Mouse (Mus musculus) ES-Bruce4 (cell line): ENCODE results near the gene Mrpl40.

ENCODE experiments used
- CTCF ChIP-seq: IDR thresholded peaks from one replicate; pipeline ENCODE4 v1.8.1; 2011; ENCODE audit warnings: low read depth, low read length
- EP300 ChIP-seq: IDR thresholded peaks from 2 replicates; pipeline ENCODE4 v1.6.1; 2011; ENCODE audit warnings: low read depth, low read length; ENCODE audit not compliant: insufficient read depth
- POLR2A ChIP-seq: IDR thresholded peaks from one replicate; pipeline ENCODE4 v1.8.1; 2011; ENCODE audit warnings: low read length; ENCODE audit not compliant: insufficient read depth

DNA sequence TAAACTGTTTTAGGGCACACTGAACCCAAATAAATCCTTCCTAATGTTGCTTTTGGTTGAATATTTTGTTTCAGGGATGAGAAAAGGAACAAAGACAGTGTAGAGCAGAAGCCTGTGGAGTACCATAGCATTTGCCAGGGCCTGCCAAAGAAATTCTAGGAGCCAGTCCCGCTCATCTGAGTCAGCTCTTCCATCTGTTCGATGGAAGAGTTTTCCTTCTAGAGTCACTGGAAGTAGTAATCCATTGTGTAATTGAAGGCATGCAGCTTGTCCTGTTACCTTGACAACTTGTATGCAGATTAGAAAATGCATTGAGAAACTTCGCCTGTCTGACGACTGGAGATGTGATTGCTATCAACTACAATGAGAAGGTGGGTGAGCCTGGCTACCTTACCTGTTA is 53.7 kb downstream of the Mrpl40 start:
- no peak for TF ChIP-seq POLR2A
- TF ChIP-seq CTCF: no peak
- TF ChIP-seq EP300: no peak
